Mouse (Mus musculus) cerebellum, adult 2 months (tissue): ENCODE results near the gene Atf1. TPM values are rescaled to one million over a fixed set of nuclear protein-coding genes. Genes with fewer than 3 reads are reported as not detected.
A peak's percentile ranks its signal among the peaks of the same experiment; 100 is the strongest.
"Not testable (repeated sequence)": the region's sequence is repeated elsewhere in the genome, so short reads cannot be mapped to it uniquely, and the experiment has no call there.

Experiments
- DNase-seq, 2 experiments: peaks; one replicate each; pipeline ENCODE4 v3.0.0; 2021
- H3K27ac ChIP-seq: fragments of 200-500 bp; 2 replicates; pipeline ENCODE4 v1.5.1; 2012; ENCODE audit warnings: low read length, control low read depth, inconsistent platforms; ENCODE audit not compliant: insufficient read depth
- H3K27me3 ChIP-seq: fragments of 200-500 bp; 2 replicates; pipeline ENCODE4 v1.6.1; 2012; ENCODE audit warnings: inconsistent platforms, mild to moderate bottlenecking, low read length, moderate library complexity; ENCODE audit not compliant: control insufficient read depth, insufficient read depth
- H3K4me1 ChIP-seq: fragments of 200-500 bp; 2 replicates; pipeline ENCODE4 v1.6.1; 2011; ENCODE audit warnings: low read length; ENCODE audit not compliant: control insufficient read depth, insufficient read depth
- H3K4me3 ChIP-seq: fragments of 200-500 bp; replicated peaks from 2 replicates; pipeline ENCODE3; 2011; ENCODE audit warnings: mild to moderate bottlenecking, low read depth, low read length, control low read depth; ENCODE audit not compliant: insufficient read depth
- CTCF ChIP-seq: fragments of 200-500 bp; IDR thresholded peaks from 2 replicates; pipeline ENCODE4 v1.5.1; 2011; ENCODE audit warnings: low read depth, mild to moderate bottlenecking, control low read depth, low read length, moderate library complexity, borderline replicate concordance; ENCODE audit not compliant: insufficient read depth
- WGBS: fragments of 180-500 bp; shearing (Covaris S2); methylation state at CpG from one replicate; pipeline ENCODE4 v1.1.7; 2018; 5-methylcytosine and 5-hydroxymethylcytosine counted together
- polyA plus RNA-seq: library from polyadenylated mRNA; depleted of rRNA; stranded (reverse); fragments of >200 nt; gene quantifications from 2 replicates; pipeline ENCODE4 v1.2.3, GENCODE M21; 2012; rRNA removed

Gene Atf1
- polyA plus RNA-seq, 1 experiment, result 16.8 TPM

- H3K27me3 ChIP-seq, H3K4me3 ChIP-seq, H3K27ac ChIP-seq, H3K4me1 ChIP-seq: not testable (repeated sequence)
- peak; percentile 47; the same call in 1 of the 2 replicates for TF ChIP-seq CTCF
- WGBS, result 35% methylated on average over 11 of the region's 11 CpGs
- peak; percentile 44 to 50 for DNase-seq
These were observed 79.9 kb downstream of the Atf1 start for GRCm38 (mm10) chr15:100307438-100308096.

Other genes with a start within 250 kb of the Atf1 start
- 40.4 and 42.6 TPM in 2 replicates for gene Dip2b, start 189.2 kb upstream of the Atf1 start, polyA plus RNA-seq
- not detected in 2 replicates for gene Tmprss12, start 53.0 kb downstream of the Atf1 start, polyA plus RNA-seq
- gene Mettl7a1, start 76.3 kb downstream of the Atf1 start, polyA plus RNA-seq, result 50.3 and 50.5 TPM in 2 replicates
- gene Mettl7a3, start 107.1 kb downstream of the Atf1 start, polyA plus RNA-seq, result 0.13 and 0.15 TPM in 2 replicates
- gene Methig1, start 125.3 kb downstream of the Atf1 start, polyA plus RNA-seq, result not detected in 2 replicates
- not detected in 2 replicates for gene Mettl7a2, start 125.4 kb downstream of the Atf1 start, polyA plus RNA-seq
- gene Higd1c, start 136.7 kb downstream of the Atf1 start, polyA plus RNA-seq, result not detected in 2 replicates
- gene Gm5475, start 194.3 kb downstream of the Atf1 start, polyA plus RNA-seq, result not detected in 2 replicates
- gene Slc11a2, start 197.3 kb downstream of the Atf1 start, polyA plus RNA-seq, result 45.4 and 50.6 TPM in 2 replicates
- 67.0 and 70.5 TPM in 2 replicates for gene Letmd1, start 241.2 kb downstream of the Atf1 start, polyA plus RNA-seq